Mouse (Mus musculus) small intestine, adult 2 months (tissue): ENCODE measurements around the gene Lce1e.
"Not testable (repeated sequence)": the region's sequence is repeated elsewhere in the genome, so short reads cannot be mapped to it uniquely, and the experiment has no call there.

Experiments used
- CTCF ChIP-seq: fragments of 200-500 bp; IDR thresholded peaks from 2 replicates; pipeline ENCODE4 v1.5.1; 2012; ENCODE audit warnings: low read depth, mild to moderate bottlenecking, control low read depth, inconsistent platforms, low read length, moderate library complexity, mixed read lengths; ENCODE audit not compliant: insufficient replicate concordance, insufficient read length; ENCODE audit errors: extremely low read depth
- POLR2A ChIP-seq: fragments of 200-500 bp; IDR thresholded peaks from 2 replicates; pipeline ENCODE4 v1.6.1; 2012; ENCODE audit warnings: low read depth, mild to moderate bottlenecking, control low read depth, inconsistent platforms, low read length, moderate library complexity

DNA sequence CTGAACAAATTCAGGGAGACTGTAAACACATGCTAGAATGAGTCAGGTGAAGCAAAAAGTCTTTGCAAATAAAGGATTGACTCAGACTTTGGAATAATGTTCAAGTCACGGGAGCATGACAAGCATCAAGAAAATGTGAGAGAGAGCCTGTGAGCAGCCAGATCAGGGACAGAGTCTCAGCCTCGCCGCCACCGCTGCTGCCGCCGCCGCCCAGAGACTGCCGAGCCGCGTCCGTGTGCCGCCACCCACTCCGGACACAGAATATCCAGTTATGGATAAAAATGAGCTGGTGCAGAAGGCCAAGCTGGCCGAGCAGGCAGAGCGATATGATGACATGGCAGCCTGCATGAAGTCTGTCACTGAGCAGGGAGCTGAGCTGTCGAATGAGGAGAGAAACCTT lies 19.7 kb downstream of the Lce1e start:
- not testable (repeated sequence) for TF ChIP-seq CTCF, POLR2A
